Mouse (Mus musculus) leukemia stem cell, adult 10-12 weeks (primary cell): ENCODE measurements around the gene Sprn. TPM values are rescaled to one million over a fixed set of nuclear protein-coding genes. Genes with fewer than 3 reads are reported as not detected.

ENCODE experiments used
- polyA plus RNA-seq: library from polyadenylated mRNA; stranded (reverse); fragments of >175 nt; gene quantifications from 2 replicates; pipeline ENCODE4 v1.2.3, GENCODE M21; 2012; ENCODE audit warnings: low replicate concordance

Gene Sprn
- not detected in 2 replicates for polyA plus RNA-seq

GRCm38 (mm10) chr7:140154218-140154927 is at the start of gene Sprn:
Sprn (minus strand) TSS chr7:140154877.

GRCm38 (mm10) chr7:140172936-140173335 is 18.3 kb upstream of the Sprn start, which contains the start of gene Olfr523:
Olfr523 (plus strand) TSS chr7:140173217.

GRCm38 (mm10) chr7:140164664-140165063 is 10.0 kb upstream of the Sprn start, which contains the start of gene Olfr522:
Olfr522 (minus strand) TSS chr7:140164764.

GRCm38 (mm10) chr7:140137135-140138020 is 17.3 kb downstream of the Sprn start, which contains the start of gene Mtg1:
Mtg1 (plus strand) TSS chr7:140137564.

GRCm38 (mm10) chr7:140116329-140117054 is 38.2 kb downstream of the Sprn start, which contains the start of gene Echs1:
Echs1 (minus strand) TSS chr7:140116476.

GRCm38 (mm10) chr7:140115583-140116328 is 38.9 kb downstream of the Sprn start, which contains the start of gene Paox:
Paox (plus strand) TSS chr7:140115799.

GRCm38 (mm10) chr7:140101993-140102860 is 52.5 kb downstream of the Sprn start, which contains the start of gene Fuom:
Fuom (minus strand) TSS chr7:140102441.

Other genes starting within 250 kb of the Sprn start
- gene Utf1, start 211.1 kb downstream of the Sprn start, polyA plus RNA-seq: 0.39 and 0.77 TPM in 2 replicates
- not detected in 2 replicates for gene 6430531B16Rik, start 176.1 kb downstream of the Sprn start, polyA plus RNA-seq
- gene Adam8, start 162.3 kb downstream of the Sprn start, polyA plus RNA-seq: 2.5 and 4.3 TPM in 2 replicates
- 15.0 and 21.8 TPM in 2 replicates for gene Zfp511, start 118.5 kb downstream of the Sprn start, polyA plus RNA-seq
- gene Tubgcp2, start 118.2 kb downstream of the Sprn start, polyA plus RNA-seq: 2.9 and 8.4 TPM in 2 replicates
- not detected in 2 replicates for gene Msx3, start 105.8 kb downstream of the Sprn start, polyA plus RNA-seq
- not detected in 2 replicates for gene Caly, start 72.3 kb downstream of the Sprn start, polyA plus RNA-seq
- not detected in 2 replicates for gene Prap1, start 61.5 kb downstream of the Sprn start, polyA plus RNA-seq
- gene Fuom, start 52.4 kb downstream of the Sprn start, polyA plus RNA-seq: 22.3 and 34.2 TPM in 2 replicates
- gene Paox, start 39.1 kb downstream of the Sprn start, polyA plus RNA-seq: 2.6 and 4.2 TPM in 2 replicates
- gene Echs1, start 38.4 kb downstream of the Sprn start, polyA plus RNA-seq: 2.1 and 6.3 TPM in 2 replicates
- gene Mtg1, start 17.3 kb downstream of the Sprn start, polyA plus RNA-seq: 5.5 and 5.9 TPM in 2 replicates
- not detected in 2 replicates for gene Olfr522, start 9.9 kb upstream of the Sprn start, polyA plus RNA-seq
- not detected in 2 replicates for gene Olfr523, start 18.3 kb upstream of the Sprn start, polyA plus RNA-seq
- not detected in 2 replicates for gene Olfr524, start 51.1 kb upstream of the Sprn start, polyA plus RNA-seq
- 0.07 TPM in 1 of 2 replicates, not detected in the other for gene Cd163l1, start 63.4 kb upstream of the Sprn start, polyA plus RNA-seq
- 0.05 and 0.08 TPM in 2 replicates for gene 5830411N06Rik, start 92.4 kb upstream of the Sprn start, polyA plus RNA-seq
- not detected in 2 replicates for gene Olfr525, start 166.0 kb upstream of the Sprn start, polyA plus RNA-seq
- not detected in 2 replicates for gene Olfr527, start 179.1 kb upstream of the Sprn start, polyA plus RNA-seq
- gene Olfr60, start 206.8 kb upstream of the Sprn start, polyA plus RNA-seq: 0.06 TPM in 1 of 2 replicates, not detected in the other
- not detected in 2 replicates for gene Olfr530, start 221.5 kb upstream of the Sprn start, polyA plus RNA-seq
- not detected in 2 replicates for gene Olfr531, start 248.0 kb upstream of the Sprn start, polyA plus RNA-seq